Mouse (Mus musculus) right cerebral cortex, adult 18-20 months (tissue): ENCODE data around the gene Unc45a.
A peak's percentile ranks its signal among the peaks of the same experiment; 100 is the strongest.

Experiments
- DNase-seq: peaks from one replicate; pipeline ENCODE4 v3.0.0; 2022; ENCODE audit warnings: mixed read lengths

The Unc45a gene

DNA sequence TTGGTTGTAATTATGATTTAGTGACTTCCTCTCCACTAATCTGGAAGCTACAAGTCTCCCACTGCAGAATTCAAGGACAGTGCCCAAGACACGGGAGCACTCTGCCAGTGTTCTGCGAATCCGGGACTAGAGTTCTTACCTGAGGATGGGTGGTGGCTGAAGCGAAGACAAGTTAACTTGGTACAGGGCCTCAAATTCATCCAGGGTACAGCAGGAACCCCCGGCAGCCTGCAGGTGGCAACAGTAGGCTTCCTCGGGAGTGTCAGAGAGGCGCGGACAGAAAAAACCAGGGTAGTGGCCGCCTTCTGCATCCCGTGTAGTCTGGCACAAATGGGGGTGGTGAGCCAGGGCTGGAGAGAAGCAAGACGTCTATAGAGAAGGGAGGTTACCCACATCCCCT, at the start of gene Unc45a:
Gene Unc45a (minus strand): TSS at position 213 of the 400 bp plus-strand sequence.
- DNase-seq = peak; percentile 76

DNA sequence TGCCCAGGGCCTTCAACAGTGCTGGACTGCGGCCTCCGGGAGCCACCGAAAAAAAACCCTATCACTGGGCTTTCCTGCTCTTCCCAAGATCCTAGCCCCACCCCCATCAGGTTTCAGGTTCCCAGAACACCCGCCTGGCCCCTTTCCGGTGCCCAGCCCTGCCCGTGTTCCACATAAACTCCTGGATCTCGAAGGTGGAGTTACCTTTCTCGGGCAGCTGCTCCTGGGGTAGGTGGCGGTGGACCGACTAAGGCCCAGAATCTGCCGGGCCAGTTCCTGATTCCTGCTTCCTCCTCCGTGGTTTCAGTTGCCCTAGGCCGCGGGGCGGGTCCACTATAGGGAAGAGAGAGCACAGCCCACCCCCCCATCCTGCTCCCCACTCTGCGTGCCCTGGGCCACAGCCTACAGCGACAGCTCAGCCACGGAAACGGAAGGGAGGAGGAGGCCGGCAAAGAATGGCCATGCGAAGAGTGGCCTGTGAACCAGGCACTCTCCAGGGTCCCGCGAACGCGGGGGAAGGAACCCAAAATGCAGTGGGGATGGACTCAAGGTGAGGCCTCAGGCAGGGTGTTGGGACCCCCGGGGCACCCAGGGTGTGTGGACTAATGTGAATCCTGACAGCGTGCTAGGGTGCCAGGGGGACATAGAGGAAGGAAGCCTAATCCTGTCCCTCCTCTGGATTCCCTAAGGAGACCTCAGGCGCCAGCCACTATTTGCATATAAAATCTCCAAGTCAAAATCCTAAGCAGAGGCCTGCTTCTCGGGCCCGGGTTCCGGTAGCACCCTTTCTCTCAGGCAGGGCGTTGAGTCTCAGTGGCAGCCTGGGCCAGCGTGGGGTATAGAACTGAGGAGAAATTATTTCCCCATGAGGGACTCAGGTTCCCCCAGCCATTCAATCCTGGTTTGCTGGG, 47.1 kb upstream of the Unc45a start, which contains the start of gene Fes:
Gene Fes (minus strand): TSS at position 314 of the 911 bp plus-strand sequence.
- DNase-seq = no peak

DNA sequence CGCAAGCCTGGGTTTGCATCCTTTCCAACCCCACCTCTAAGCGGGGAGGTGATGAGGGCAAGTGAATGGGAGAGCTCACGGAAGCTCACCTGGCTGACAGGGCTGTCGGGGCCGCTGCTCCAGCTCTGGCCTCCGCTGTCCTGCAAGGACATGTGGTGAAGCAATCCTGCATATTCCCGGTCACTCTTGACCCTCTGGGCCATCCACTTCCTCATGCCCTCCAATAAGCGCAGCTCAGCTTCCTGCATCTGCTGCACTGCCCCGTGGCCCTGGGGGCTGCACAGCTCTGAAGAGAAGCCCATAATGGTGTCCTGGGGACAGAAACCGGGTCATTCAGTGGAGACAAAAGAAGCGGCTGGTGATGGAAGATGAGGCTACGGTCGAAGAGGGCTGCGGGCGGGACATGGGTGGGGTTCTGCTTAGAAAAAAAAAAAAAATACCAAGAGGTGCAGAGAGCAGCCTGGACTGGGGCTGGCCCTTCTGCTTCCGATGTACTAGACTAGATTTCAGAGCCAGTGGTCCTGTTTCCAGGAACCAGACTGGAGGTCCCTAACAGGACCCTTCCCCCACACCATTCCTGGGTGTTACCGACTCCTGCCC, 46.3 kb upstream of the Unc45a start:
- DNase-seq = no peak

DNA sequence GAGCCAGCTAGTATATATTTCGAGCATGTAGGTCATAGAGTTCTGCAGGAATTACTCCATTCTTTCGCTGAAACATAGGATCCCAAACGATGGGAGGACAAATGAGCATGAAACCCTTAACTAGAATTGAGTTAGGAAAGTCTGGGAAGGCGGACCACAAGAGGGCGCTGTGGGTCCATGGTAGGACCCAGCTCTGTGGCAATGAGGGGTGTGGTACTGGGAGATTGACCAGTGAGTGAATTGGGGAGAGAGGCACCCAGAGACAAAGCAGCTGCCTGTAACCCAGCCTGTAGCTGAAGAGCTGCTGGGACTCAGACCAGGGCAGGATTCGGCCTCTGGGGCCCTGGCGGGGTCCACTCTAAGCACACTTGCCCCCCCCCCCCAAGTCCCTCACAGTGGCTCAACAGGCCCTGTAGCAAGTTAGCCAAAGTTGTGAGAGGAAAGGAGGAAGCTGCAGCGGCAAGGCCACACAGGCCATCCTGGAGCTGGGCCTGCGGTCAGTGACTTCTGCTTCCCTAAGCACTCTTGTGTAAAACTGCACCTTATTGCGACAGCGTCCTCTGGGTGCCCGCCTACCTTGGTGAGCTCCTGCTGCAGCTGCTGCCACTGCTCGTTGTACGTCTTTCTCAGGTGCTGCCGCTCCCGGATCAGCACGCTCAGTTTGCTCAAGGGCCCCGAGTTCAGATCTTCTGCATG, 45.6 kb upstream of the Unc45a start:
- peak; percentile 84 for DNase-seq

DNA sequence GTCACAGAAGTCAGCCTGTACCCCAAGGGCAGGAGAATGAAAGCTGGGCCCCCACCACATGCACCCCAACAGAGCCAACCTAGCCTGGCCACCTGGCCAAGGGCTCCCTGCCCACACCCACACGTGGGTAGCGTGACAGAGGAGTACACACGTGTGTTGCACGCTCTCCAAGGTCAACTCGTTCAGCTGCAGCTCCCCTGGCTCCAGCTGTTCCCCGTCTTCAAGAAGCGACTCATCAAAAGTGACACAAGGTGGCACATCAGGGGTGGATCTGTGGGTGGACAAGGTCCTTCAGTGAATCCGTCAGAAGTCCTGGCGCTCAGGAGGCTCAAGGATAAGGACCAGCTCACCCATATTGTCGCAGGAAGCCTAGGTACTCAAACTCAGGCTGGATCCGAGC, 42.1 kb upstream of the Unc45a start:
- no peak for DNase-seq

DNA sequence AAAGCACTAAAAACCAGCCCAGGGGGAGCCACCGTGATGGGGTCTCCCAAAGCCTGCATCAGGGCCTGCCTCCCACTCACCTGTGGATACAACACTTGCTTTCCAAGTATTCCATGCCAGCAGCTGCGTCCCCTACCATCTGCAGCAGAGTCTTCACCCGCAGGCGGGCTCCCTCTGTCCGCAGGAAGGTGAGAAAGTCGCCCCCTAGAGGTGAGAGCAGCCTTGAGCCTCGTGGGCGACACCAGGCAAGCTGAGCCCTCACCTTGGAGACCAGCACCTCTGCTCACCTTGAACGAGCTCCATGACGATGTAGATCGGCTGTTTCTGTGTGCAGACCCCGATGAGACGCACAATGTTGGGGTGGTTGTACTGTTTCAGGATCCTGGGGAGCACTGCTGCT, 38.7 kb upstream of the Unc45a start:
- DNase-seq = no peak

GRCm38 (mm10) chr7:80377471-80377870, 36.7 kb upstream of the Unc45a start:
- no peak for DNase-seq

DNA sequence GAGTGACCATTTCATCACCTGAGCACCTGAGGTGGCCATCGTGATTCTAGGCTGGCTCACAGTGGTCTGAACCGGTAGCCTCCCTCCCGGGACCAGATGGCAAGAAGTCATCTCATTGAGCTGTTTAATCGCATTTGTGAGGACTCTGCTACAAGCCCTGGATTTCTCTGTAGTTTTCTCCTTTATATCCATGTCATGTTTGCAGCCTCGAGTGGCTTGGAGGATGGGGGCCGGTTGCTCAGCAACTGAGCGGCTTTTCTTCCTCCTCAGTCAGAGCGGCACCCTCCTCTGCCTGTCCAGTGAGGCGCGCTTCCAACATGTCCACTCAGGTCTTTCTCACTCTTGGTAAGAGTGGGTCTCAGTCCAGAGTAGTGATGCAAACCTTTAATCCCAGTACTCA, 35.4 kb upstream of the Unc45a start:
- no peak for DNase-seq

DNA sequence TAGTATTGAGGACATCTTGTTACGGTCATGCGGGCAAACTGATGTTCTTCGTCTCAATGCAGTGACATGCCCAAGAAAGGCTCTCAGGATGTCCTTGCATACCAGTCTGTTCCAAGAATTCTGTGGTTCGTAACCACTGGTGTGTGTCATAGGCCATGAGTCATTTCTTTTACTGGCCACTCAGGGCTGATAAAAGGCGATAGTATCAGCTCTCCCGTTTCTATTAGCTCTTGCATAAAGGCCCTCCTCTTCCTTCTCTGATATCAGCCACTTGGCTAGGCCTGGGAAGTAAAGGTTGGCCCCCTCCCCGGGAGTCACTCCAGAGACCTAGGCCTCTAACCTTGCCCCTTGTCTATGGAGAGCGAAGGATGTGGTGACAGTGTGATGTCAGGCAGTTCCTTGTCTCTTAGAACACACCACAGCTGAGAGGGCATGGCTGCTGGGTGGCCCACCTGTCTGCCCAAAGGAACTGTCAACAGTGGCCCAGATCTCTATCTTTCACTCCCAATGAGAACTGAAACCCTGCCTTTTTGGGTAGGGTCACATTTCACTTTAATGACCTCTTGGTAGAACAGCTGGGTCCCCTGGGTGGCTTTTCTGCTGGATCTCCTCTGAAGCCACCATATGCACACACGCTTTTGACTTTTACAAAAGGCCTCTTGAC, 34.7 kb upstream of the Unc45a start:
- no peak for DNase-seq

DNA sequence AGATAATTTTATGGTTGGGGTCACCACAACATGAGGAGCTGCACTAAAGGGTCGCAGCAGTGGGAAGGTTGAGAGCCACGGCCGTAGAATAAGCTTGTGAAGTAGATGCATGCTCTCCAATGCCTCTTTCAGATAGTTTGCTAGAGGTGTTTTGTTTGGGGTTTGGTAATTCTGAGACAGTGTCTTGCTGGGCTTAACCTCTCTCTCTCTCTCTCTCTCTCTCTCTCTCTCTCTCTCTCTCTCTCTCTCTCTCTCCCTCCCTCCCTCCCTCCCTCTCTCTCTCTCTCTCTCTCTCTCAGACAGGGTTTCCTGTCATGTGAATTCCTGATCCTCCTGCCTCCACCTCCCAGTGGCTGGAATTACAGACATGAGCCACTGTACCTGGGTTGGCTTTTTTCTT, 33.9 kb upstream of the Unc45a start:
- no peak for DNase-seq

DNA sequence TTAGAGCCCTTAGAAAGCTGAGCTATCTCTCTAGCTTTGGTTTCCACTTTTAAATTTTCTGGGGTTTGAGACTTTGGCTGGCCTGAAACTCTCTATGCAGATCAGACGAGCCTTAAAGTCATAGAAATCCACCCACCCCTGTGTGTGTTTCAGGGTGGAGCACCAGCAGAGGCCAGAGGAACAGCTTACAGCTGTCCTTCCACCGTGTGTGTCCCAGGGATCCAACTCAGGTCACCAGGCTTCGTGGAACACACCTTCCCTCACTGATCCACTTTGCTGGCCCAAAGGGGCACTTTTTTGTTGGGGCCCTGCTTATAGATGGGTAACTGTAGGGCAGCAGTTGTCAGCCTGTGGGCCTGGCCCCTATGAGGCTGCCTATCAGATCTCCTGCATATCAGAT, 33.5 kb upstream of the Unc45a start:
- DNase-seq = no peak

GRCm38 (mm10) chr7:80373850-80374249, 33.0 kb upstream of the Unc45a start:
- DNase-seq = no peak

- DNase-seq = no peak
Measured at GRCm38 (mm10) chr7:80373352-80373751, 32.5 kb upstream of the Unc45a start.

- DNase-seq = no peak
Measured at GRCm38 (mm10) chr7:80372667-80373066, 31.9 kb upstream of the Unc45a start.

GRCm38 (mm10) chr7:80372166-80372565, 31.4 kb upstream of the Unc45a start:
- no peak for DNase-seq

DNA sequence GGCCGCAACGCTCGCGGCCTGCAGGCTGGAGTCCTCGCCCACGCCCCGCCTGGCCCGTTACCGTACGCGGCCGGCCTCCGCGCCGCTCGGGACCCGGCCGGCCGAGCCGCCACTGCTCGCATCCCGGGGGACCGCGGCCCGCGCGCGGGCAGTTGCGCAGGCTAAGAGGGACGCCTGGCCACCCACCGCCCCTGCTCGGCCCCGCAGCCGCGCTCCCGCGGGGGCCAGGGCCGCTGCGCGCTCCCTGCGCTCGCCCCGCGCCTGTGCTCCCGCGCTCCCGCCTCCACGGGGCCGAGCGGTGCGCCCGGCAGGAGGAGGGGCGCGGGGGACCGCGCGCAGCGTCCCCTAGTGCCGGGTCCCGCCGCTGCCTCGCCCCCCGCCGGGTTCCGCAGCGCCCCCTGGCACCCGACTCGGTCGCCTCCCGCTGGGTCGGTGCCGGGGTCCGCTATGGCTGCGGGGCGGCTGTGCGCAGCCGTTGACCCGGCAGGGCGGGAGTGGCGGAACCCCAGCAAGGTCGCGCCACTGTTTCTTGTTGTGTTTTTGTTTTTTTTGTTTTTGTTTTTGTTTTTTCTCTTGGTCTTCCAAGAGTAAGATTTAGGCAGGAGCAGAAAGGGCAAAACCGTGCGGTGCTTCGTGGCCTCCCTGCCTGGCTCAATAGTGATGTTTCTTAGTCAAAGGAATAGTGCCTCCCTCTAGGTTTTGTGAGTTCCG, 30.4 kb upstream of the Unc45a start, which contains the start of gene Man2a2:
Gene Man2a2 (minus strand): TSS at position 335 of the 711 bp plus-strand sequence.
- DNase-seq = peak; percentile 82

DNA sequence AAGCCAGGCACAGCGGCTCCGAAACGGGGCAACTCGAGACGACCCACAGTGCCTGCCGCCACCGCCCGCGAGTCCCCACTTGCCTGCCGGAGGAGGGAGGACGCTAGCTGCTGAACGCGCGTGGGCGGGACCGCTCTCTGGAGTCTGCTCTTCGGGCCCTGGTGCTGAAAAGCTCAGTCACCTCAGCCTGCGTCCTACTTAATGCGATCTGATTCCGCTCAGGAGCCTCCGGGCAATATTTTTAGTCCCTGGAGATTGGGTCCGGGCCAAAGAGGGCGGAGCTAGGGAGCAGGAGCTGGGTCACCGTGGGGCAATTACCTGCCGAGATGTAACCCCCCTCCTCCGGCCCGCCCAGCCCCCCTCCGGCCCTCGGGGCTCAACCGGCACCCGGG, 29.8 kb upstream of the Unc45a start:
- DNase-seq = peak; percentile 88

DNA sequence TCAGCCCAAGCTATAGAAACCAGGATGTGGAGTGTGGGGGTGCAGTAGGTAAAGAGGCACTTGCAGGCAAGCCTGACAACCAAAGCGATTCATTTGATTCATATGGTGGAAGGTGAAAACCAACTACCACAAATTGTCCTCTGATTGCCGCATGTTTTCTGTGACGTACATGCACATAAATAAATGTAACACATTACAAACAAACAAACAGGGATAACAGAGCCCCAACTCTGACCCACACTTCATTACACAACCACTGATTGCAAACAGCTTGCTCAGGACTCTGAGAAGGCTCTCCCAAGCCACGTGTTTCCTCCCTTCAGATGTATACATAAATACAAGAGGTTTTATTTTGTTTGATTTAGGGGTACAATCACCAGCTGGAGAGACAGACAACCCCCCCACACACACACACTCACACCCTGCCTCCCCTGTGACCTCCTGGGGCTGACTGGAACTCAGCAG, 29.2 kb upstream of the Unc45a start:
- DNase-seq = no peak

GRCm38 (mm10) chr7:80369461-80369860, 28.7 kb upstream of the Unc45a start:
- DNase-seq = no peak

- DNase-seq = no peak
Measured at GRCm38 (mm10) chr7:80368635-80369421, 28.0 kb upstream of the Unc45a start.

DNA sequence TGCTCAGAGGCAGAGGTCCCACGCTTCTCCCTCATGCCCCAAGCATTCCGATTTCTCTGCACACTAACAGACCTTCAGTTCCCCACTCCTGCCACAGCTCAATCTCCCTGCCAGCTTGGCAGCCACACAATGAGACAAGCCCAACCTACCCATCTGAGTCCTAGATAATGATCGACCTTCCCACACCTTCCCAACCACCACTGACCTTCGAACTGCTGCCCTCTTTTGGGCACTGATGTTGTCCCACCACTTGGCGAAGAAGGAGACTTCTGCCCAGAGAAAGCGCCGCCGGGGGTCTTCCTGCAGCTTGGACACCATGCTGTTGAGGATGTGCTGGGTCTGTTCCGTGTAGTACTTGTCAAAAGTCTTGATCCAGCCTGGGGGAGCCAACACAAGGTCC, 27.2 kb upstream of the Unc45a start:
- DNase-seq = no peak
